Mouse (Mus musculus) neural tube, embryonic 11.5 days (tissue): Measurements from ENCODE around the gene B3galnt2. TPM values are rescaled to one million over a fixed set of nuclear protein-coding genes. Genes with fewer than 3 reads are reported as not detected.

Experiments
- polyA plus RNA-seq: library from polyadenylated mRNA; unstranded; fragments of >200 nt; fragmentation: Nextera tagmentation; extraction: Ambion mirVana; gene quantifications from 2 replicates; pipeline ENCODE4 v1.2.1, GENCODE M21; 2014

Gene B3galnt2
- polyA plus RNA-seq, 1 experiment from 2014 or later = 38.1 TPM

Other genes starting within 250 kb of the B3galnt2 start
- gene Gng4, start 170.4 kb upstream of the B3galnt2 start, polyA plus RNA-seq = 3.2 and 3.4 TPM in 2 replicates
- gene Tbce, start 85.2 kb downstream of the B3galnt2 start, polyA plus RNA-seq = 66.5 and 69.1 TPM in 2 replicates
- gene Arid4b, start 108.8 kb downstream of the B3galnt2 start, polyA plus RNA-seq = 75.9 and 78.8 TPM in 2 replicates
- 75.3 and 76.9 TPM in 2 replicates for gene Ggps1, start 109.0 kb downstream of the B3galnt2 start, polyA plus RNA-seq